Mouse (Mus musculus) cerebellum, adult 2 months (tissue): ENCODE measurements around the gene Gatad1.

Source experiments
- CTCF ChIP-seq: fragments of 200-500 bp; IDR thresholded peaks from 2 replicates; pipeline ENCODE4 v1.5.1; 2011; ENCODE audit warnings: low read depth, mild to moderate bottlenecking, control low read depth, low read length, moderate library complexity, borderline replicate concordance; ENCODE audit not compliant: insufficient read depth
- POLR2A ChIP-seq: fragments of 200-500 bp; IDR thresholded peaks from 2 replicates; pipeline ENCODE4 v1.6.1; 2011; ENCODE audit warnings: low read length, control low read depth, borderline replicate concordance; ENCODE audit not compliant: insufficient read depth

- TF ChIP-seq CTCF (no peak), POLR2A (no peak)
Observed at GRCm38 (mm10) chr5:3633315-3633714, 23.7 kb downstream of the Gatad1 start.
